13 mouse cellular contexts compared by ENCODE assay signal in the genomic region with DNA sequence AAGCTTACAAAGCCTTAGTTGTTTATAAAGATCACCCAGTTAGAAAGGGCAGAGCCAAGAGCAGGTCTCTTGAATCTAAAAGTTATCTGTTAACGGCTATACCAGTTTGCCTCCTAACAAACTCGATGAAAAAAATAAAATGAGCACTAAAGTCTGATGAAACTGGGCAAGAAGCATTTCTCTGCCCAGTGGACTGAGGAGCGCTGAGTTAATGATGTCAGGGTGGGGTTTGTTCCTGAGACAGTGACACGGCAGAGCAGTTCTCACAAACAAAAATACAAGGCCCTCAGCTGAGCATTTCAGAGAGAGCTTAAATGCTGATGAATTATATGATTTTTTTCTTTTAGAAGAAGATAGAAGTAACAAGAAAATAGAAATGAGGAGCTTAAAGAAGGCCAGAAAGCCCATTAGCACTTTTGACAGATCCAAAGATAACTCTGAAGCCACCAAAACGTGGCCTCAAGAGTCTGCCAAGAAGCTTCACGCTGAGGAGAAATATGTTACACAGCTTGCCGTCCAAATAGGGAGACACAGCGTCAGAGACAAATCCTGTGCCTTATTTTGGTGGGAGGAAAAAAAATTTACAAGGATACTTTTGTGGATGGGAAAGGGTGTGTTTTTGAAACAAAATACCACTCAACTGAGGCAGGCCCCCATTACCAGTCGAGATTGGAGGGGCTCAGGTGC.
DNase-seq lines count a peak whose midpoint lies in the region; ATAC-seq and TF ChIP-seq lines count a peak whose summit lies in the region.
"Had no signal": no experiment of that assay in that cellular context is flagged by ENCODE, and none has a peak within 500 bp of the region (broad histone marks: within the 10 kb centered on the region; RNA-seq: fewer than 3 reads in every experiment).

No protein-coding gene starts in this region.

- peaks cover 2% of the 10 kb centered on the region; the same call in 1 of the 2 replicates for H3K4me1 ChIP-seq in forebrain, embryonic 14.5 days (ENCODE audit: control insufficient read depth, insufficient read depth, low read length)
- H3K4me1 ChIP-seq in forebrain, embryonic 13.5 days: 0 out of 2 replicates have a peak, but pooled peaks cover 3% of the 10 kb centered on the region
- no peaks in the 10 kb centered on the region for H3K4me1 ChIP-seq in lung, embryonic 14.5 days (ENCODE audit: insufficient read depth)
- no peaks in the 10 kb centered on the region for H3K4me1 ChIP-seq in heart, embryonic 10.5 days
- H3K4me1 ChIP-seq: embryonic facial prominence, embryonic 13.5 days; neural tube, embryonic 12.5 days had no signal

- WGBS in forebrain, embryonic 14.5 days: 76% methylated on average over 9 of the region's 9 CpGs
- WGBS in forebrain, embryonic 13.5 days: 74% methylated on average over 9 of the region's 9 CpGs
- 68% methylated on average over 9 of the region's 9 CpGs for WGBS in lung, embryonic 14.5 days
- 71% methylated on average over 9 of the region's 9 CpGs for WGBS in heart, embryonic 10.5 days

- H3K9ac ChIP-seq in forebrain, embryonic 14.5 days (ENCODE audit: low read length): no peak overlapping the region
- no peak overlapping the region for H3K9ac ChIP-seq in forebrain, embryonic 13.5 days
- no peak overlapping the region for H3K9ac ChIP-seq in lung, embryonic 14.5 days
- H3K9ac ChIP-seq: embryonic facial prominence, embryonic 13.5 days; midbrain, embryonic 13.5 days; neural tube, embryonic 12.5 days had no signal

- peak; percentile 64 for DNase-seq in forebrain, embryonic 14.5 days (ENCODE audit: low spot score)
- peak; percentile 11 for DNase-seq in lung, embryonic 14.5 days
- no peak for DNase-seq in lung, postnatal 10 days
- DNase-seq in cerebellum, postnatal 10 days: peak; percentile 57 to 68
- peak; percentile 16 for DNase-seq in left cerebral cortex, postnatal 4 days
- no peak for DNase-seq in heart, embryonic 10.5 days (ENCODE audit: low spot score)
- DNase-seq in T-cell, adult 2 months (ENCODE audit: low spot score): no peak

- ATAC-seq in forebrain, embryonic 14.5 days: no peak; the same call in 1 of the 2 replicates
- no peak for ATAC-seq in forebrain, embryonic 13.5 days
- ATAC-seq in lung, embryonic 14.5 days (ENCODE audit: insufficient read depth): no peak
- ATAC-seq: intestine, postnatal 0 days; midbrain, embryonic 13.5 days had no signal

- H3K36me3 ChIP-seq in forebrain, embryonic 14.5 days (ENCODE audit: control insufficient read depth, insufficient read depth, low read length): no peaks in the 10 kb centered on the region
- H3K36me3 ChIP-seq in forebrain, embryonic 13.5 days (ENCODE audit: poor library complexity, severe bottlenecking): no peaks in the 10 kb centered on the region
- no peaks in the 10 kb centered on the region for H3K36me3 ChIP-seq in lung, embryonic 14.5 days (ENCODE audit: insufficient read depth)
- no peaks in the 10 kb centered on the region for H3K36me3 ChIP-seq in heart, embryonic 10.5 days
- H3K36me3 ChIP-seq: embryonic facial prominence, embryonic 13.5 days; hindbrain, embryonic 10.5 days; midbrain, embryonic 13.5 days; neural tube, embryonic 12.5 days had no signal

- H3K4me3 ChIP-seq in forebrain, embryonic 14.5 days (ENCODE audit: low read depth, low read length): no peak overlapping the region
- no peak overlapping the region for H3K4me3 ChIP-seq in forebrain, embryonic 13.5 days
- no peak overlapping the region for H3K4me3 ChIP-seq in lung, embryonic 14.5 days (ENCODE audit: low read depth, low read length)
- no peak overlapping the region for H3K4me3 ChIP-seq in heart, embryonic 10.5 days
- H3K4me3 ChIP-seq: embryonic facial prominence, embryonic 13.5 days; hindbrain, embryonic 10.5 days; midbrain, embryonic 13.5 days; neural tube, embryonic 12.5 days had no signal

- H3K27ac ChIP-seq in forebrain, embryonic 14.5 days (ENCODE audit: low read depth, low read length): no peak overlapping the region
- H3K27ac ChIP-seq in forebrain, embryonic 13.5 days: no peak overlapping the region
- H3K27ac ChIP-seq in lung, embryonic 14.5 days (ENCODE audit: low read depth): no peak overlapping the region
- H3K27ac ChIP-seq in heart, embryonic 10.5 days: no peak overlapping the region
- H3K27ac ChIP-seq: embryonic facial prominence, embryonic 13.5 days; hindbrain, embryonic 10.5 days; midbrain, embryonic 13.5 days; neural tube, embryonic 12.5 days had no signal

- no peaks in the 10 kb centered on the region for H3K9me3 ChIP-seq in forebrain, embryonic 14.5 days (replicated peaks; ENCODE audit: control insufficient read depth, low read length)
- no peaks in the 10 kb centered on the region for H3K9me3 ChIP-seq in forebrain, embryonic 13.5 days (replicated peaks)
- no peaks in the 10 kb centered on the region for H3K9me3 ChIP-seq in lung, embryonic 14.5 days (ENCODE audit: low read depth, low read length)
- H3K9me3 ChIP-seq in heart, embryonic 10.5 days: no peaks in the 10 kb centered on the region
- H3K9me3 ChIP-seq: embryonic facial prominence, embryonic 13.5 days; hindbrain, embryonic 10.5 days; midbrain, embryonic 13.5 days; neural tube, embryonic 12.5 days had no signal

- no peak for TF ChIP-seq CTCF in lung, embryonic 14.5 days (IDR thresholded peaks at IDR 0.05; ENCODE audit: low read depth)

- no peaks in the 10 kb centered on the region for H3K27me3 ChIP-seq in forebrain, embryonic 14.5 days (replicated peaks; ENCODE audit: control insufficient read depth, insufficient read depth, low read length)
- H3K27me3 ChIP-seq in forebrain, embryonic 13.5 days: no peaks in the 10 kb centered on the region
- no peaks in the 10 kb centered on the region for H3K27me3 ChIP-seq in lung, embryonic 14.5 days (ENCODE audit: insufficient read depth, low read length)
- H3K27me3 ChIP-seq in heart, embryonic 10.5 days (ENCODE audit: insufficient read depth, poor library complexity, severe bottlenecking): no peaks in the 10 kb centered on the region
- H3K27me3 ChIP-seq: embryonic facial prominence, embryonic 13.5 days; neural tube, embryonic 12.5 days had no signal

- H3K4me2 ChIP-seq in forebrain, embryonic 14.5 days (ENCODE audit: low read length): no peak overlapping the region
- H3K4me2 ChIP-seq in forebrain, embryonic 13.5 days: no peak overlapping the region
- H3K4me2 ChIP-seq in lung, embryonic 14.5 days: no peak overlapping the region
- H3K4me2 ChIP-seq: embryonic facial prominence, embryonic 13.5 days; midbrain, embryonic 13.5 days; neural tube, embryonic 12.5 days had no signal

- intact Hi-C loops in left cerebral cortex, postnatal 4 days (cut with DNase I): no loop called here

Comparison
In these comparisons a context has a peak if more than half of its experiments do, and no peak if none do; other contexts are left out.
1. DNase-seq: peak in forebrain, embryonic 14.5 days (single experiment), lung, embryonic 14.5 days (single experiment), cerebellum, postnatal 10 days (2 of 2) and left cerebral cortex, postnatal 4 days (single experiment); none in lung, postnatal 10 days (single experiment), heart, embryonic 10.5 days (single experiment) and T-cell, adult 2 months (single experiment).